Comparison of ENCODE assay signal across 9 mouse cellular contexts in genomic region chr15:78172256-78172898, GRCm38 (mm10). TPM values are rescaled to one million over a fixed set of nuclear protein-coding genes. Genes with fewer than 3 reads are reported as not detected.
A peak's percentile ranks its signal among the peaks of the same experiment; 100 is the strongest.
DNase-seq lines count a peak whose midpoint lies in the region; ATAC-seq and TF ChIP-seq lines count a peak whose summit lies in the region.
"Had no signal": no experiment of that assay in that cellular context is flagged by ENCODE, and none has a peak within 500 bp of the region (broad histone marks: within the 10 kb centered on the region; RNA-seq: fewer than 3 reads in every experiment).

No protein-coding gene starts in this region.

- no peak for TF ChIP-seq EP300 in MEL (IDR thresholded peaks at IDR 0.05; ENCODE audit: low read depth in 1 of 2, low read length in 2 of 2)

- no peaks in the 10 kb centered on the region for H3K9me3 ChIP-seq in MEL (replicated peaks; ENCODE audit: insufficient read depth, low read length)
- no peaks in the 10 kb centered on the region for H3K9me3 ChIP-seq in forebrain, embryonic 15.5 days
- H3K9me3 ChIP-seq in midbrain, embryonic 12.5 days, result no peaks in the 10 kb centered on the region

- H3K4me3 ChIP-seq in MEL (ENCODE audit: control insufficient read depth in 1 of 2, insufficient read depth in 1 of 2, low read depth in 2 of 2, low read length in 2 of 2), result peak overlapping the region; percentile 60 to 79
- peak overlapping the region; percentile 68 for H3K4me3 ChIP-seq in forebrain, embryonic 15.5 days
- H3K4me3 ChIP-seq in midbrain, embryonic 12.5 days, result peak overlapping the region; percentile 67

- no peak for ATAC-seq in forebrain, embryonic 15.5 days (replicated peaks)
- no peak for ATAC-seq in midbrain, embryonic 12.5 days (ENCODE audit: low FRiP score, low read depth)
- no peak for ATAC-seq in megakaryocyte progenitor cell, adult 5-6 weeks (replicated peaks; ENCODE audit: poor library complexity)
- no peak for ATAC-seq in granulocyte monocyte progenitor cell, adult 5-6 weeks (replicated peaks; ENCODE audit: poor library complexity, severe bottlenecking)

- DNase-seq in layer of hippocampus, adult 9-11 months, result peak; percentile 68
- DNase-seq in layer of hippocampus, adult 11-12 months (ENCODE audit: low spot score), result no peak
- DNase-seq in MEL (ENCODE audit: low read depth, low spot score), result peak; percentile 56
- DNase-seq in heart, adult 11 months, result no peak

- H3K9ac ChIP-seq in MEL (ENCODE audit: control insufficient read depth, low read depth, low read length, poor library complexity, severe bottlenecking), result peak overlapping the region; percentile 79
- H3K9ac ChIP-seq in forebrain, embryonic 15.5 days (replicated peaks), result 0 out of 2 replicates have a peak overlapping the region, but pooled peaks have one; percentile 72
- H3K9ac ChIP-seq in midbrain, embryonic 12.5 days (replicated peaks), result peak overlapping the region; percentile 74; the same call in 1 of the 2 replicates

- H3K4me1 ChIP-seq in MEL (ENCODE audit: control insufficient read depth in 1 of 2, insufficient read depth in 2 of 2, low read length in 2 of 2), result peaks cover 0 to 14% of the 10 kb centered on the region in 2 experiments; a peak in 3 of 4 replicates
- H3K4me1 ChIP-seq in forebrain, embryonic 15.5 days, result peaks cover 29% of the 10 kb centered on the region
- H3K4me1 ChIP-seq in midbrain, embryonic 12.5 days, result peaks cover 26% of the 10 kb centered on the region

- peak overlapping the region; percentile 92 for H3K4me2 ChIP-seq in forebrain, embryonic 15.5 days (replicated peaks)
- H3K4me2 ChIP-seq in midbrain, embryonic 12.5 days (replicated peaks), result peak overlapping the region; percentile 84

- H3K79me2 ChIP-seq in MEL (ENCODE audit: control insufficient read depth, insufficient read depth, low read length, poor library complexity), result peaks cover 2% of the 10 kb centered on the region

- H3K27ac ChIP-seq in MEL (ENCODE audit: control insufficient read depth, low read depth, low read length), result no peak overlapping the region
- H3K27ac ChIP-seq in forebrain, embryonic 15.5 days (replicated peaks), result peak overlapping the region; percentile 37; the same call in 1 of the 2 replicates
- H3K27ac ChIP-seq in midbrain, embryonic 12.5 days (replicated peaks), result no peak overlapping the region

- TF ChIP-seq CTCF in MEL (IDR thresholded peaks at IDR 0.05 in 2 of 3, conservative IDR thresholded peaks at IDR 0.05 in 1 of 3; ENCODE audit: control insufficient read depth in 1 of 3, insufficient read depth in 1 of 3, low read depth in 2 of 3, low read length in 3 of 3, poor library complexity in 1 of 3, severe bottlenecking in 1 of 3), result peak in 1 of 3 experiments; percentile 17; a peak in 1 of 6 replicates

- WGBS in forebrain, embryonic 15.5 days, result 73% methylated on average over 11 of the region's 11 CpGs
- 76% methylated on average over 11 of the region's 11 CpGs for WGBS in midbrain, embryonic 12.5 days

- no peaks in the 10 kb centered on the region for H3K36me3 ChIP-seq in MEL (ENCODE audit: control insufficient read depth in 1 of 2, insufficient read depth in 2 of 2, low read length in 2 of 2)
- H3K36me3 ChIP-seq in forebrain, embryonic 15.5 days, result 0 out of 2 replicates have a peak, but pooled peaks cover 4% of the 10 kb centered on the region
- H3K36me3 ChIP-seq in midbrain, embryonic 12.5 days, result peaks cover 7% of the 10 kb centered on the region

- no peak for TF ChIP-seq POLR2A in MEL (IDR thresholded peaks at IDR 0.05; ENCODE audit: control insufficient read depth in 1 of 2, insufficient read depth in 1 of 2, low read depth in 1 of 2, low read length in 2 of 2, poor library complexity in 1 of 2)

- H3K27me3 ChIP-seq in MEL (ENCODE audit: control insufficient read depth in 1 of 2, insufficient read depth in 2 of 2, low read length in 2 of 2), result no peaks in the 10 kb centered on the region
- H3K27me3 ChIP-seq in forebrain, embryonic 15.5 days, result no peaks in the 10 kb centered on the region
- no peaks in the 10 kb centered on the region for H3K27me3 ChIP-seq in midbrain, embryonic 12.5 days

- TF ChIP-seq RAD21 in MEL (IDR thresholded peaks at IDR 0.05; ENCODE audit: low read depth, low read length), result peak; percentile 9

TF ChIP-seq in MEL, 35 proteins besides CTCF, POLR2A, EP300 and RAD21:
- no peak for TF ChIP-seq TBP (IDR thresholded peaks at IDR 0.05; ENCODE audit: low read depth, low read length)
- no peak for TF ChIP-seq USF2 (IDR thresholded peaks at IDR 0.05; ENCODE audit: borderline replicate concordance in 1 of 2, insufficient read depth in 1 of 2, low read depth in 1 of 2, low read length in 2 of 2)
- TF ChIP-seq MYC (IDR thresholded peaks at IDR 0.05; ENCODE audit: low read depth, low read length), result no peak
- no peak for TF ChIP-seq ZNF384 (IDR thresholded peaks at IDR 0.05; ENCODE audit: low read depth, low read length)
- no peak for TF ChIP-seq CHD1 (IDR thresholded peaks at IDR 0.05; ENCODE audit: low read depth, low read length)
- no peak for TF ChIP-seq E2F4 (IDR thresholded peaks at IDR 0.05; ENCODE audit: borderline replicate concordance, low read depth, low read length)
- TF ChIP-seq UBTF (IDR thresholded peaks at IDR 0.05; ENCODE audit: borderline replicate concordance, insufficient read depth, low read depth, low read length), result no peak
- TF ChIP-seq POLR2AphosphoS5 (IDR thresholded peaks at IDR 0.05; ENCODE audit: borderline replicate concordance, low read depth, low read length), result no peak
- no peak for TF ChIP-seq MAZ (IDR thresholded peaks at IDR 0.05; ENCODE audit: low read depth, low read length)
- no peak for TF ChIP-seq ZKSCAN1 (IDR thresholded peaks at IDR 0.05; ENCODE audit: low read depth, low read length)
- TF ChIP-seq ZC3H11A (IDR thresholded peaks at IDR 0.05; ENCODE audit: low read depth, low read length), result no peak
- no peak for TF ChIP-seq NRF1 (IDR thresholded peaks at IDR 0.05; ENCODE audit: insufficient read depth, low read depth, low read length, poor library complexity, severe bottlenecking)
- no peak for TF ChIP-seq TAL1 (IDR thresholded peaks at IDR 0.05; ENCODE audit: low read length)
- no peak for TF ChIP-seq SMC3 (IDR thresholded peaks at IDR 0.05; ENCODE audit: low read depth, low read length)
- no peak for TF ChIP-seq TCF12 (IDR thresholded peaks at IDR 0.05; ENCODE audit: low read depth, low read length)
- TF ChIP-seq HCFC1 (IDR thresholded peaks at IDR 0.05; ENCODE audit: low read depth, low read length), result no peak
- TF ChIP-seq USF1 (IDR thresholded peaks at IDR 0.05; ENCODE audit: low read depth, low read length), result no peak

RNA-seq across cellular contexts. Expression of gene Ift27, which starts 1.5 kb away (rescaled TPM):
- 9.7 and 10.4 TPM in 2 replicates for total RNA-seq in MEL (2012; rRNA removed)
- polyA plus RNA-seq in MEL (2012; ENCODE audit: insufficient read depth in 1 of 2, insufficient read length in 2 of 2, low read depth in 1 of 2, low replicate concordance in 2 of 2, missing spikeins in 1 of 2), result 10 to 100 TPM in 1 of 2 experiments, not detected in 1; 18.0 TPM
- polyA plus RNA-seq in forebrain, embryonic 15.5 days (2015; fragmentation: Nextera tagmentation; extraction: Ambion mirVana), result 118 and 120 TPM in 2 replicates
- 114 and 120 TPM in 2 replicates for polyA plus RNA-seq in midbrain, embryonic 12.5 days (2016; fragmentation: Nextera tagmentation; extraction: Ambion mirVana)
- 45.1 and 48.6 TPM in 2 replicates for total RNA-seq in megakaryocyte progenitor cell, adult 5-6 weeks (2015)
- total RNA-seq in megakaryocyte progenitor cell, adult 5-6 weeks (2017), result 9.7 and 16.5 TPM in 2 replicates
- total RNA-seq in granulocyte monocyte progenitor cell, adult 5-6 weeks (2014; fragmentation: Nextera tagmentation), result 53.3 and 75.4 TPM in 2 replicates
- total RNA-seq in granulocyte monocyte progenitor cell, adult 5-6 weeks (2017), result 10.8 and 16.3 TPM in 2 replicates

RNA-seq across cellular contexts. Expression of gene Pvalb, which starts 33.8 kb away (rescaled TPM):
- not detected in 2 replicates for total RNA-seq in MEL (2012; rRNA removed)
- polyA plus RNA-seq in MEL (2012; ENCODE audit: insufficient read depth in 1 of 2, insufficient read length in 2 of 2, low read depth in 1 of 2, low replicate concordance in 2 of 2, missing spikeins in 1 of 2), result not detected
- not detected in 2 replicates for polyA plus RNA-seq in forebrain, embryonic 15.5 days (2015; fragmentation: Nextera tagmentation; extraction: Ambion mirVana)
- polyA plus RNA-seq in midbrain, embryonic 12.5 days (2016; fragmentation: Nextera tagmentation; extraction: Ambion mirVana), result 0.38 TPM in 1 of 2 replicates, not detected in the other
- total RNA-seq in megakaryocyte progenitor cell, adult 5-6 weeks (2015), result not detected in 2 replicates
- total RNA-seq in megakaryocyte progenitor cell, adult 5-6 weeks (2017), result not detected in 2 replicates
- total RNA-seq in granulocyte monocyte progenitor cell, adult 5-6 weeks (2014; fragmentation: Nextera tagmentation), result not detected in 2 replicates
- not detected in 2 replicates for total RNA-seq in granulocyte monocyte progenitor cell, adult 5-6 weeks (2017)
- total RNA-seq: hematopoietic stem cell, adult 5-6 weeks had no signal

RNA-seq across cellular contexts. Expression of gene Cacng2, which starts 52.5 kb away (rescaled TPM):
- total RNA-seq in MEL (2012; rRNA removed), result not detected in 2 replicates
- not detected for polyA plus RNA-seq in MEL (2012; ENCODE audit: insufficient read depth in 1 of 2, insufficient read length in 2 of 2, low read depth in 1 of 2, low replicate concordance in 2 of 2, missing spikeins in 1 of 2)
- 7.0 and 7.6 TPM in 2 replicates for polyA plus RNA-seq in forebrain, embryonic 15.5 days (2015; fragmentation: Nextera tagmentation; extraction: Ambion mirVana)
- polyA plus RNA-seq in midbrain, embryonic 12.5 days (2016; fragmentation: Nextera tagmentation; extraction: Ambion mirVana), result 3.1 and 3.4 TPM in 2 replicates
- not detected in 2 replicates for total RNA-seq in megakaryocyte progenitor cell, adult 5-6 weeks (2015)
- total RNA-seq in megakaryocyte progenitor cell, adult 5-6 weeks (2017), result not detected in 2 replicates
- total RNA-seq in granulocyte monocyte progenitor cell, adult 5-6 weeks (2014; fragmentation: Nextera tagmentation), result not detected in 2 replicates
- total RNA-seq in granulocyte monocyte progenitor cell, adult 5-6 weeks (2017), result not detected in 2 replicates
- total RNA-seq: hematopoietic stem cell, adult 5-6 weeks had no signal

Comparison
In these comparisons a context has a peak if more than half of its experiments do, and no peak if none do; other contexts are left out.
1. DNase-seq: peak in layer of hippocampus, adult 9-11 months (single experiment) and MEL (single experiment); none in layer of hippocampus, adult 11-12 months (single experiment) and heart, adult 11 months (single experiment).
2. Peak in every context shown above with its lines, with median percentiles within 50 percentile points of each other: H3K4me3 ChIP-seq and H3K9ac ChIP-seq.